Mouse (Mus musculus): ENCODE measurements around the gene Cnbp.

Cnbp gene

DNA sequence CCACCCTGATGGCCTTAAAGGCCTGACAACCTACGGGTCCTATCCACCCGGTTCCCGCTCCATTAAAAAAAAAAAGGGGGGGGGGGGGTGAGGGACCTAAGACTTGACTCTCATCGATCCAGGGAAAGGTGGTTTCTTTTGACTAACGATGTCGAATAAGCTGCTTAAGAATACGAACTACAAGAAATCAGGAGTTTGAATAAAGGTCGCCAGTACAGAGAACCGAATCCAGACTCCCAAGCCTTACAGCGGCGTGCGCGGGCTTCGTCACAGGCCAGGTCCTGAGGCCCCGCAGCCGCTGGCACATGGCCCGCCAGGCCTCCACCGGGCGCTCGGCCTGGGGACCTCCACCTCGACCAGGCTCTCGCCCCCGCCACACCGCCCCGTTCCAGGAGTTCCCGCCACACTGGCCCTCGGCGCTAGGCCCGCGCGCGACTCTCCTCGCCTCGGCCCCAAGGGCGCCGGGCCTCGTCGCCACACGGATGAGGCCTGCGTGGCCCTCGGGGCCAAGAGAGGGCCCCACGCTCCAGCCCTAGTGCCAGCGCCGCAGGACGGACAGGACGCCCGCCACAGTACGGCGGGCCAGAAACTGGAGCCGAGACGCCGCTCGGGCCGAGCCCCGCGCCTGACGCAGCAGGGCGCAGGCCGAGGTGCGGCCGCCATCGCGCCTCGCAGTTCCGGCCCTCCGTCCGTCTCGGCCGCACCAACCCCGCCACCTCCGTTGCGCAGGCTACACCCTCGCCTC, 579 bp downstream of the Cnbp start:
- DNase-seq (ENCODE audit: low spot score in 2 of 2) = peak in 1 of 2 experiments; percentile 33

DNA sequence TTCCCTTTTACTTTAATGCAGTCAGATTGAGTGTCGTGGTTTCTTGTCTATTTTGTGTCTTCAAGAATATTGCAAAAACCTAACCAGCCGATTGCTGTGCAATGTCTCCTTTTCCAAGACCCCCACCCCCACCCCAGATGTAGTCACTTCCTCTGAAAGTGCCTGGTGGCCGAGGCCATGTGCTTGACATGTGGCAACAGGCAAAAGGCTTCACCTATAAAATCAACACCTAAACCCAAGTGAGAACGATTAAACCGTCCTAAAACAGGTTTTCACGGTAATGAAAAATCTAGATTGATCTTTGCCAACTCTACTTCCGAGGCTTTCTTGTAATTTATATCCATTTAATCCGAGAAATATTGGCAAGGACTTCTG, 1.1 kb downstream of the Cnbp start:
- DNase-seq (ENCODE audit: low spot score in 2 of 2) = no peak

DNA sequence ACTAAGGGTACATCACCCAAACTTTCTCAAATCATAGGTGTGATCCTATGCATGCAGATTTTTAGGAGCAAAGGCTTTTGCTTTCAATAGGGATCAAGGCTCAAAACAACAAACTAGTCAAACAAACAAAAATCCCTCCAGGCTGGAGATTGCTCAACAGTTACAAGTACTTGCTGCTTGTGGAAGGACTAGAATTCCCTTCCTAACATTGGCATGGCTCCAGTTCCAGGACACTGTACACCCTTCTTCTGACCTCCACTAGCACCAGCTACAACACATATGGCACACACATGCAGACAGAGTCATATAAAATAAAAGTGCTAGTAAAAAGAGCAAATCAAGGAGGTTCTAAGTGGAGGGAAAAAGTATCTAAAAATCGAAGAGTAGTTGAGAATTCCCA, 4.1 kb downstream of the Cnbp start:
- no peak for DNase-seq (ENCODE audit: low spot score in 2 of 2)

DNA sequence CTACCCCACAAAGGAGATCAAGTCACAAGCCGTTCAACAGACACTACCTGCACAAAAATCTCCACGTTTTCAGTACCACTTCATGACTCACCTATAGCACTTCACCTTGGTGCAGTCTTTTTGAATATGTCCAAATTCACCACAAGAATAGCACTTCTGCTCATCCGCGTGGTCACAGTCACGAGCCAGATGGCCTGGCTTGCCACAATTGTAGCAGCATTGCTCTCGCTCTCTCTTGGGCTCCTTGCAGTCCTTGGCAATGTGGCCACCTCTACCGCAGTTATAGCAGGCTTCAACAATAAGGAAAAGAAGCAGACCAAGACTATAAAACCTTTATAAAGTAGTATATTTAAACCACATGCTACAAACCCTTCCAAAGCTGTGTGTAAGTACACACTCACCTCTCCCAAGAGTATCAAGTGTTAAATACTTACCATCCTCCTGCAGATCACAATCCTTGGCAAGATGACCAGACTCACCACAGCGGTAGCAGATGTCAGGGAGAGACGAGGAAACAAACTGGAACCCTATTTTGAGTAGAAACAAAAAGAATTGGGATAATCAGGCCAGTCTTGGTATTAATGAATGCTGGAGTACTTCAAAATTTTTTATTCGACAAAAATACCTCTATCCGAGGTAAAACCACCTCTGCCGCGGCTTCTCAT, 5.7 kb downstream of the Cnbp start:
- no peak for DNase-seq (ENCODE audit: low spot score in 2 of 2)

DNA sequence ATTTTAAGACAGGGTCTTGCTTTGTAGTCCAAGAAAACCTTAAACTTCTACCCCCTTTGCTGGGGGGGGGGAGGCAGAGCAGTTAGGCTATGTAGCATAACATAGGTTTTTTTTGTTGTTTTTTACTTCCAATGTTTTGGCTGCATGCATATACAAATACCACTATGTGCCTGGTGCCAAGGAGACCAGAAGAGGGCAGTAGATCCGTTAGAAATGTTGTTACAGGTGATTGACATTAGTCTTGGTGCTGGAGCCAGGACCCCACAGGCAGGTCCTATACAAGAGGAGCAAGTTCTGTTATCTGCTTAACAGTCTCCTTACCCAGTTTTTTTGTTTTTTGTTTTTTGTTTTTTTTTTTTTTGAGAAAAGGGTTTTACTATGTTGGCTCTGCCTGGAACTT, 8.7 kb downstream of the Cnbp start:
- no peak for DNase-seq (ENCODE audit: low spot score in 2 of 2)

DNA sequence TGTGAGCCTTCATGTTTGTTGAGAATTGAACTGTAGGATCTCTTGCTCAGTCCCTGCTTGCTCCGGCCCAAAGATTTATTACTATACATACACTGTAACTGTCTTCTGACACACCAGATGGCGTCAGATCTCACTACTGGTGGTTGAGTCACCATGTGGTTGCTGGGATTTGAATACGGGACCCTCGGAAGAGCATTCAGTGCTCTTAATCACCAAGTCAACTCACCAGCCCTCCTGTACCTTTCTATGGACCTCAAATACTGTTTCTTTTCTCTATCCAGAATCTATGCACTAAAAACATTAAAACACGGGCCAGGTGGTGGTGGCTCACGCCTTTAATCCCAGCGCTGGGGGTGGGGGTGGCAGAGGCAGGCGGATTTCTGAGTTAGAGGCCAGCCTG, 9.3 kb downstream of the Cnbp start:
- DNase-seq (ENCODE audit: low spot score in 2 of 2) = no peak

DNA sequence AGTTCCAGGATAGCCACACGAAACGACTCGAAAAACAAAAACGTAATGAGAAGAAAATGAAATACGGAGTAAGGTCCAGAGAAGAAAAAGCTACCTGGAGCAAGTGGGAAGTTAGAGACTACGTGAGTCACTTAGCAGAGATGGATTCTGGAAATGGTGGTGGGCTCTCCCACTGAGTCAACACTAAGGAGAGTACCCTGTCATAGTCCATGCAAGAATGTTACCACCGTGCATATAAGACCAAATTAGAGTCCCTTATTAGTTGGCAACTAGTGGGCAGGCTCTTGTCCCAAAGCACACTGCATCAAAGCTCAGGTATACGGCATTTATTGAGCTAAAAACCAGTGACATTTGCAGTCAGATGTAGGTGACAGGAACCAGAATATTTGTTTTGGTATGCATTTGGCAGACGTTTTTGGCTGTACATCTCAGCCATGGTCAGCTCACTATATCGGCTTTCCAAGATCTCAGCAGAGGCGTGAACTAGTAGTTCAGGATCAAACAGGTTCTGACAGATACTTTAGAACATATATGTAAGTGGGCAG, 11.0 kb downstream of the Cnbp start:
- DNase-seq (ENCODE audit: low spot score in 2 of 2) = no peak

DNA sequence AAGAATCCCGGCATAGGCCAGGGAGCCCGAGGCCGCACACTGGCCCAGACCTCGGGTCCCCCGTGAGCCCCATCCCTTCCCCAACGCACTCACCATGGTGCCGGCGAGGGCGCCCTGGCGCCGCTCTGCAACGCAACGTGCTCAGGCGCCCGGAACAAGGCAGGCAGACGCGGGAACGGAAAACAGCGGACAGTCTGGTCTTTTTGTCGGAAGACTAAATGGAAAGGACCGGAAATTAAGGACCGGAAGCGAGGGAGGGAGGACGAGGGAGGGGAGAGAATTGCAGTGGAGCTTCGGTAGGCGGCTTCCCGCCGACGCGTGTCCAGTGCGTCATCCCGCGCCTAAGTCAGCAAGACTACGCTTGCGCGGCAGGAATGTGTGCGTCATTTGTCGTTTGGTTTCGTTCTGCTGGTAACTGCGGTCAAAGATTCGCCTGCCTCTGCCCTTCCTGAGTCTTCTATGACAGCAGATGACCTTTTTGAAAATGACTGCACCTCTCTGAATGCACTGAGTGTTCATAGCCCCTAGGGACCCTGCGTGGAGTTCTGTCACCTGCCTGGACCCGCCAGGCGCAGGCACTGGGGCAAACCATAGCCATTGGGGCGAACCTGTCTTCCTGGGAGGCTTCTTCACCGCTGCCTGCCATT, 12.2 kb downstream of the Cnbp start, which contains the start of gene Isy1:
Gene Isy1, minus strand, starts transcription at position 248 of the 647 bp plus-strand sequence.
- DNase-seq (ENCODE audit: low spot score in 2 of 2) = peak; percentile 93 to 97

DNA sequence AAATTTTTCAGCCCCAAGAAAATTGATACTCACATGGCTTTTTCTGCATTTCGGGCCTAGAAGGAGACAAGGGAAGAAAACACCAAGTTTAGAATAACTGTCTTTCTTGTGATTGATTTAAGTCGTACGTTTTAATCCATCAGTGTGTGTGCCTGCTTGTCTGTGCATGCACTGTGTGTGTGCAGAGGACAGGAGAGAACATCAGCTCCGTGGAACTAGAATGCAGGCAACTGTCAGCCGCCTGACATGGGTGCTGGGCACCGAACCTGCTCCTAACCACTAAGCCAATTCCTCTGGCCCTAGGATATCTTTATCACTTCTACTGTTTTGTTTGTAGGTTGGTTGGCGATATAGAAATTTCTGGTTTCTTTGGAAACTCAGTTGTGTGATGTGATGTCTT, 15.2 kb downstream of the Cnbp start, which contains the start of gene Gm45140:
Gene Gm45140, minus strand, starts transcription at position 101 of the 400 bp plus-strand sequence.
- DNase-seq (ENCODE audit: low spot score in 2 of 2) = no peak

DNA sequence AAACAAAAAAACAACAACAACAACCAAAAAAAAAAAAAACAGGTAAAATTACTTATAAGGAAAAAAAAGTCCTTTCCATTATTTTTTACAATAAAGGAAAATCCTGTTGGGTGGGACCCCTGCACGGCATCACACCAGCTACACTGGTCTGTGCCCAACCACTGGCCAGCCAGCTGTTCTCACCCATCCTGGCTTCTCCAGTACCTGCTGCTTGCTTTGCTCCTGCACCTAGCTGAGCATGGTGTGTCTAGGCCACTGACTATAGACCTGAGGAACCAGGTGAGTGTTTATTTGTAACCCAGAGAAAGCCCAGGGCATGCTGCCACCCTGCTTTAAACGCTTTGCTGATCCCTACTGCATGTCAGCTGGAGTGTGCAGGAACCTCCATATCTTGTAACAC, 30.5 kb downstream of the Cnbp start:
- no peak for DNase-seq (ENCODE audit: low spot score in 2 of 2)

DNA sequence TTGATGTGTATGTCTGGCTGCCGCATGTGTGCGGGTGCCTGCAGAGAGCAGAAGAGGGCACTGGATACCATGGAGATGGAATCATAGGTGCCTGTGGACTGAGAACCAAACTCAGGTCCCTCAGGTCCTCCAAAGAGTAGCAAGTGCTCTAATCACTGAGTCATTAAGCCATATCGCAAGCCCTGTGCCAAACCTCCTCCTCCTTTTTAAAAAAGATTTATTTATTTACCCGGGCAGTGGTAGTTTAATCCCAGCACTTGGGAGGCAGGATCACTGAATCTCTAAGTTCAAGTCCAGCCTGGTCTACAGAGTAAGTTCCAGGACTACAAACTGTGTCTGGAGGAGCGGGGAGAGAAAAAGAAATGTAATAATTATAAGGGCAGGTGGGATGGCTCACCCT, 36.4 kb downstream of the Cnbp start:
- no peak for DNase-seq (ENCODE audit: low spot score in 2 of 2)

DNA sequence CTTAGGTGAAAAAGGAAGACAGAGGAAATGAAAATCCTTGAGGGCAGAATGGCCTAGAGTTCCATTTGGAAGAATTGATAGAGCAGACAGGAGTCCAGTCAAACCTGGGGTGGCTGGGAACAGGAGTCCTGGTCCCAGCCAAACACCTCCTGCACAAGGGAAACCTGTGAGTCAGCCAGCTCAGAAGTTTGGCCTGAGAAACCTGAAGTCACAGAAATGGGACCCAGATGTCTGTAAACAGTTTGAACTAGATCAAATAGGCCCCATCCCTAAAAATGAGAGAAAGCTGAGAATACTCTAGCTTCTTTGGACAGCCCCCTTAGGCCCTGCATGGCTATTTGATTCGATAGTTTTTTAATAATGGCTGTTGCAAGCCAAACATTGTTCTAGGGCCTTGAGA, 38.2 kb downstream of the Cnbp start:
- no peak for DNase-seq (ENCODE audit: low spot score in 2 of 2)

DNA sequence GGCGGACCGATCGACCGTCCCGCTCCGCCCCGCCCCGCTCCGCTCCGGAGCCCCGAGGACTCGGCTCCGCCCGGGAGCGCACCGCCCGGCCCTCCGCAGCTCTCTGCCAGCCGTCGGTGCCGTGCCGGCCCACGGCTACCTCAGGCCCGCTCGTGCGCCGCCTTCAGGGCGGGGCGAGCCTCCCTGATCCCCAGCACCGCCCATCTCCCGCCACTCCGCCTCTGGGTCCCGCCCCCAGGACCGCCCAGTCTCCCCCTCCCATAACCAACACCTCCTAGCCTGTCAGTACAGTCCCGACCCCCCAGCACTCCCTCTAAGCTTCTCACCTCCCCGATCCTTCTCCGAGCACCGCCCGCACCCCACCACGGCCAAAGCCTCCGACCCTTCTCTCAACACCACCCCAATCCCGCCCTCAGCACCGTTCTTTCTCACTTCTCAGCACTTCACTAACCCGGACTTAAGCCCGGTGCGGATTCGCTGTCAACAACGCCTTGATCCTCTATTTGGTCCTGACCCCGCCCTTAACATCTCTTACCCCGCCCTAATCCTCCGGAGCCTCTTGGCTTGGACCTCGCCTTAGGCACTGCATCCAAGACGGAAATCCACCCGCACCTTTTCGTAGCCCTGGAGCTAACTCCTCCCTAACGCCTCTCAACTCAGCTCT, 39.1 kb downstream of the Cnbp start, which contains the start of gene Rab43:
Gene Rab43, minus strand, starts transcription at position 490 of the 664 bp plus-strand sequence.
- DNase-seq (ENCODE audit: low spot score in 2 of 2) = peak; percentile 62 to 86

DNA sequence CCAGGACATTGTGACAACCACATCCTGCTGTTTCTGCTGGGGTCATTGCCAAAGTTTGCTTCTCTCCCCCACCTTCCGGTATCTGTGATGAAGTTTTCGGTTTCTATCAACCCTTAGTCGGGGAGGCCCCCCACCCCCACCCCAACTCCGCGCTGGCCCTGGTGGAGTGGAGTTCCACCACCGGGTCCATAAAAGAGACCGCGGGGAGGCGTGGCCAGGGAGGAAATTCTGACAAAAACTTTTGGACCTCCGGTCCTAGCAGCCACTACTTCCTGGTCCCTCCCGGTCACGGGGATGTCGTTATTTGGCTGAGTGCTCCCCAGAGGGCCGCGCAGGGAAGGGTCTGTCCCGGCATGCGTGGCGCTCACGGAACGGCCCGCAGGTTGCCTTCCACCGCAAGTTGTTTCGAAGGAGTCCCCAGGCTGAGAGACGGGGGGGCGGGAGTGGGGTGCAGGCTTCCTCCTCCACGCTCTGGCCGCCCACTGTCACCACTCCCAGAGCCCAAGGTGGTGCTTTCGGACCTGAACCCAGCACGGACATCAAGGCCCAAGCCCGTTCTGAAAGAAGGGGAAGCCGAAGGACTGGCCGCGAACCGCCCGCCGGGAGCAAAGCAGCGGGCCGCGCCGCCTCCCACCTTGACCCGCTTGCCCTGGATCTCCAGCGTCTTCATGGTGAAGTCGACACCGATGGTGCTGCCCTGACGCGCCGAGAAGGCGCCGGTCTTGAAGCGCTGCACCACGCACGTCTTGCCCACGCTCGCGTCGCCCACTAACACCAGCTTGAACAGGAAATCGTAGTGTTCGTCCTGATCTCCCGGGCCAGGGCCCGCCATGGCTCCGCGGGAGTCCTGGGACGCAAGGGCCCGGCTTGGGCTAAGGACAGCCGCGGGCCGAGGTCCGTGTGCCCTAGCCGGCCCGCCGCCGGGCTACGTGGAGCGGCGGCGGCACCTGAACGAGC, 39.9 kb downstream of the Cnbp start:
- peak; percentile 31 to 51 for DNase-seq (ENCODE audit: low spot score in 2 of 2)

DNA sequence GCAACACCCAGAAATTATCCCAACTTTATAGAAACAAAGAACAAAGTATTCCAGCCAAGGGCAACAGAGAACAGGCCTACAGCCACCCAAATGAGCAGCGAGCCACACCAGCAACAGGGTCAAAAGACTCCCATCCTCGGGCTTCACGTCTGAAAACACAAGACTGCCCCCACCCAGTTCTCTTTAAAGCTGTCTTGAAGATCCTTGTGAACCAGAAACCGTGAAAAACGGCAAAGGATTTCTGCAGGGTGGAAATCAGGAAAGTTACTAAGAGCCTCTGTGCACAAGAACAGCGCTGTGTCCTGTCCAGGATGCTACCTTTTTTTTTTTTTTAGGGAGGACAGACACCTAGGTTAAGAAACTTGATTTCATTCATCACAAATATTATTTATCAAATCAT, 40.6 kb downstream of the Cnbp start:
- DNase-seq (ENCODE audit: low spot score in 2 of 2) = no peak

DNA sequence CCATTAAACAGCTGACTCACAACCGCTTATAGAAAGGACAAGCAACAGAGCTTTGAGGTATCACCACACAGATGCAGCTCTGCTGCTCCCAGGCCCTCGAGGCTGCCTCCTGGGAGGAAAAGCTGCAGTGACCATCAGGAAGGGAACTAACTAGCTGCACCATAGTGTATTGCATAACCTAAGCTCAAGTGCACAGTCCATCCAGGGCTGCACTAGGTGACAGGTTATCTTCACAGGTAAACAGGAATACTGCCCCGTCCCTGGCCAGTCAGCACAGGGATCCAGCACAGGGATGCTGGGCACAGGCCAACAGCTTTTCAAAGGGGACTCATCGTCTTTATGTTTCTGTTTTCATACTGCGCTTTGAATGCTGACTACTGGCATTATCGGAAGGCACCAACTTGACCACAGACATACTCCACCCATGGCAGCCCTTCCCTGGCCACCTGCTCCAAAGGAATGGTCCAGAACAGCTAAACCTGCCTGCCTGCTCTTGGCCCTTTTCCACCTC, 41.2 kb downstream of the Cnbp start:
- no peak for DNase-seq (ENCODE audit: low spot score in 2 of 2)

DNA sequence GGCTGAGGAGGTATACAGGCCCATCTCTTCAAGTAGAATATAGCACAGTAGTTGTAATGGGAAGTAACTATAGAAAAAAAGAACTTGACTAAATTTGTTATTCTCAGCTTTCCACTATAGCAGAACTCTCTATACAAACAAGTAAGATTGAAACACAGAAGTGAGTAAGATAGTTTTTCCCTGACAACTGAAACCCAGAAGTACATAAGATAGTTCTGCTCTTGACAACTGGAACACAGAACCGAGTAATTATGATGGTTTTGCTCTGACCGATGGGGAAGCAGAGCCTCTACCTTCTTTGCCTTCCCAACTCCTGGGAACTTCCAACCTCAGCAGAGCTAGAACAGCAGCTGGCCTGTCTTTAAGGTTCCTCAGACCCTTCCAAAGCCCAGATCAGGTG, 41.8 kb downstream of the Cnbp start:
- no peak for DNase-seq (ENCODE audit: low spot score in 2 of 2)

DNA sequence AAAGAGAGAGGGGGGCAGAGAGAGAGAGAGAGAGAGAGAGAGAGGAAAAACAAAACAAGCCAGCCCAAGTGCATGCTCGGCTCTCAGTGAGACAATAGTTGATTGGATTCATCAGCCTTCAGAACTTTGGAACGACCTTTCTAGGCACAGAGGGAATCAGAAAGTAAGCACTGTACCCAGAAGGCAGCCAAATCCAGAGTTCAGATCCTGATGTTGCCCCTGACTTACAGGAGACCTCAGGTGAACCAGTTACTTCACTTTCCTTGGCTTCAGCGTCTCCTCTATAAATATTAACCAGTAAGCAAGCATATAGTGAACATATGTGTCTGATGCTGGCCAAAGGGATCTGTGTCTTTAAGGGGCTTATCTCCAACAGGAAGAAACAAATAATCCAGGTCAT, 42.4 kb downstream of the Cnbp start:
- DNase-seq (ENCODE audit: low spot score in 2 of 2) = no peak

DNA sequence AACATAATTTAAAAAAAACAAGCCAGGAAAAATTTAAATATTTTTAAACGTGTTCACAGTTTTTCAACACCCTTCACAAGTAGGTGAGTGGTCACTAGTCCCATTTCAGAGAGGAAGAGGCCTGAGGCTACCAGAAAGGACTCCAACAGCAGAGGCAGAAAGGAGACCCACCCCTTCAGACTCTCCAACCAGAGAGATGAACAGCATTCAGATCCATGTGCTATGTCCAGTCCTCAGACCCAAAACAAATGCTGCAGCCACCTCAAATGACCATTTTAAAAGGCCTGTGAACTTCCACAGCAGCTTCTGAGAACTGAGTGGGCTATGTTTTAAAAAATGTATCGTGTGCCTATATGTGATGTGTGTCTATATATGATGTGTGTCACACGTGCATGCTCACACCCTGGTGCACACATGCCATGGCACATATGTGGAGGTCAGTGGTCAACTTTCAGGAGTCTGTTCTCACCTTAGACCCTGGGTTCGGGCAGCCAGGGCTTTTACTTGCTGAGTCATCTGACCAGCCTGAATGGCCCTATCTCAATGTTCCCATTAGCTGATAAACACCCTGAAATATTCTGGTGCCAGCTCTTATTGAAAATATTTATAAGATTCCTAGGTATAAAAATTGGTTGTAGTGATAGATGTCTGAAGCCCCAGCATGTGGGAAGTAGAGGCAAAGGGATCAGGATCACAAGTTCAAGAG, 43.0 kb downstream of the Cnbp start:
- no peak for DNase-seq (ENCODE audit: low spot score in 2 of 2)

DNA sequence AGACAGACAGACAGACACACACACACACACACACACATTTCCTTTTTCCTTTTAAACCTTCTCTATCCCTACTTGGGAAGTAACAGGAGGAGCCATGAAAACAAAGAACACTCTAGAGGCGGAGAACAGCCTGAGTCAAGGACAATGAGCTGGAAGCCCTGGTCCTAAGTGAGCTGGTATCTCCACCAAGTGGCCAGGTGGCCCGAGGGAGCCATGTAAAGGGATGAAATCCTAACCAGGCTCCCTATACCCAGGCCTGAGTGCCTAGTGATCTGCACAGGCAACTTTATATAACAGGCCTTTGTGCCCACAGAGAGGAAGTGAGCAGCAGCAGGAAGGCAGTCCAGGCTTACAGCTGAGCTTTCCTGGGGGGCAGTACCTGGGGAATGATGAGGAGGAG, 44.0 kb downstream of the Cnbp start:
- DNase-seq (ENCODE audit: low spot score in 2 of 2) = no peak
